Mouse (Mus musculus): Measurements from ENCODE around the gene Adgrd1. TPM values are rescaled to one million over a fixed set of nuclear protein-coding genes. Genes with fewer than 3 reads are reported as not detected.

Gene Adgrd1
- polyA plus RNA-seq, 2 experiments = 0.09 TPM

DNA sequence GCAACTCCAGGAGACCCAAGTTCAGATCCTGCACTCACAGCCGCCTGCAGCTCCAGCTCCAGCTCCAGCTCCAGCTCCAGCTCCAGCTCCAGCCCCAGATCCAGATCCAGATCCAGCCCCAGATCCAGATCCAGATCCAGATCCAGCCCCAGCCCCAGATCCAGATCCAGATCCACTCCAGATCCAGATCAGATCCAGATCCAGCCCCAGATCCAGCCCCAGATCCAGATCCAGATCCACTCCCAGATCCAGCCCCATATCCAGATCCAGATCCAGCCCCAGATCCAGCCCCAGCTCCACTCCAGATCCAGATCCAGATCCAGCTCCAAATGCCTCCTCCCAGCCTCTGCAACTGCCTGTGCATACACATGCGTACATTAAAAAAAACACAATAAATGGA lies 131.6 kb downstream of the Adgrd1 start:
- WGBS (ENCODE audit: insufficient replicate concordance) = 43% methylated on average over 2 of the region's 2 CpGs

DNA sequence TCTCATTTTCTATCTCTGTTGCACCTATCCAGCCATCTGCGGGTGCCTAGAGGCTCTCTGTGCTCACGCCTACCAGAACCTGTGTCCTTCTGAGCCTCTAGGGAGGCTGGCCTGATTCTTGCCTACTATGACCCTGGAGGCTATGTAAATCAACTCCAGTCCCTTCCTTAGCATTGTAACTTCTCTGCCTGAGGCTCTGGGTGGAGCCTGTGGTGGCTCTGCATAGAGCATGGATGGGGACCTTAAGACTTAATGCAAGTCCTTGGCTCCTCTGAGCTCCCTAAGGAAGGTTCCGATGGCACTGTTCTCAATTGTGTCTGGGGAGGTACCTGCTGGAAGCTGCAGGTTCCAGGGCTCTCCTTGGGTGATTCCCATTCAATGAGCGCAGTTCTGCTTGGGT lies 136.8 kb downstream of the Adgrd1 start:
- 76% methylated on average over 4 of the region's 4 CpGs for WGBS (ENCODE audit: insufficient replicate concordance)
- ATAC-seq (ENCODE audit: insufficient read depth) = no peak
- no peak for TF ChIP-seq EP300 (IDR thresholded peaks at IDR 0.05; ENCODE audit: low read depth)
- no peak for TF ChIP-seq CTCF (IDR thresholded peaks at IDR 0.05; ENCODE audit: low read depth)
- H3K9ac ChIP-seq (replicated peaks) = no peak overlapping the region
- H3K4me2 ChIP-seq (ENCODE audit: low read depth) = no peak overlapping the region
- H3K9me3 ChIP-seq (ENCODE audit: control insufficient read depth, low read length) = no peaks in the 10 kb centered on the region
- H3K4me3 ChIP-seq (ENCODE audit: insufficient read depth in 1 of 2, low read depth in 2 of 2, low read length in 2 of 2) = no peak overlapping the region
- no peaks in the 10 kb centered on the region for H3K27me3 ChIP-seq (ENCODE audit: control insufficient read depth, insufficient read depth, low read length)
- no peak for DNase-seq (ENCODE audit: low read depth in 3 of 3, low spot score in 3 of 3)
- H3K36me3 ChIP-seq (replicated peaks; ENCODE audit: control insufficient read depth, insufficient read depth, low read depth) = no peaks in the 10 kb centered on the region
- no peaks in the 10 kb centered on the region for H3K4me1 ChIP-seq (replicated peaks; ENCODE audit: control insufficient read depth in 2 of 2, insufficient read depth in 2 of 2, low read length in 1 of 2)
- no peak overlapping the region for H3K27ac ChIP-seq

More for the DNA sequence above, 131.6 kb downstream of the Adgrd1 start:
- Histone ChIP-seq H3K4me1 (replicated peaks; ENCODE audit: control insufficient read depth in 2 of 2, insufficient read depth in 2 of 2, low read length in 1 of 2) (no peaks in the 10 kb centered on the region), H3K27ac (no peak overlapping the region), H3K9me3 (ENCODE audit: control insufficient read depth, low read length) (no peaks in the 10 kb centered on the region), H3K4me2 (ENCODE audit: low read depth) (no peak overlapping the region), H3K4me3 (ENCODE audit: insufficient read depth in 1 of 2, low read depth in 2 of 2, low read length in 2 of 2) (no peak overlapping the region), H3K36me3 (replicated peaks; ENCODE audit: control insufficient read depth, insufficient read depth, low read depth) (no peaks in the 10 kb centered on the region), H3K9ac (replicated peaks) (no peak overlapping the region), H3K27me3 (ENCODE audit: control insufficient read depth, insufficient read depth, low read length) (no peaks in the 10 kb centered on the region)
- ATAC-seq (ENCODE audit: insufficient read depth) (no peak), DNase-seq (ENCODE audit: low read depth in 3 of 3, low spot score in 3 of 3) (no peak)
- TF ChIP-seq EP300 (IDR thresholded peaks at IDR 0.05; ENCODE audit: low read depth) (no peak), CTCF (IDR thresholded peaks at IDR 0.05; ENCODE audit: low read depth) (no peak)

DNA sequence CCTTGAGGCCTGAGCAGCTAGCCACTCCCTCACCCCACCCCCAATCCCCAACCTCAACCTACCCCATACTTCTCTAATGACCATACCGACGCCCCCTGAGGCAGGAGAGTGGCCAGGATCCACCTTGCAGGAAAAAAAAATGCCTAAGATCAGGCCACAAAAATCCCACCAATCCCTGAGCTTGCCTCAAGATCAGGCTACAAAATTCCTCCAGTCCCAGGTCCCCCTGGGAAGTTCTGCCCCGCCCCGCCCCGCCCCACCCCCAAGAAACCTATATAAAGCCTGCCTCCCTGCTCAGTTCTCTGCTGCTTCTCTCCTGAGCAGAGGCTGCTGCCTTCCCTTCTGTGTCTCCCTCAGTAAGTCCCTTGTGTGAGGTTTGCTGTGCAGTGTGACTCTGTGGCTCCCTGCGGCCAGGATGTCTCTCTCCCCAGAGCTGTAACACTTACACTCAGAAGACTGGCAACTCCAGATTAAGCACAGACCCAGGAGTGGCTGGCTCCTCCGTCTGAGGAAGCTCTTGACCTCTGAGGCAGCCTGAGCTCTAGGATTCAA lies 137.4 kb downstream of the Adgrd1 start:
- Histone ChIP-seq H3K27me3 (ENCODE audit: control insufficient read depth, insufficient read depth, low read length) (no peaks in the 10 kb centered on the region), H3K4me2 (ENCODE audit: low read depth) (no peak overlapping the region), H3K4me3 (ENCODE audit: insufficient read depth in 1 of 2, low read depth in 2 of 2, low read length in 2 of 2) (no peak overlapping the region), H3K27ac (no peak overlapping the region), H3K36me3 (replicated peaks; ENCODE audit: control insufficient read depth, insufficient read depth, low read depth) (no peaks in the 10 kb centered on the region), H3K9ac (replicated peaks) (no peak overlapping the region), H3K9me3 (ENCODE audit: control insufficient read depth, low read length) (no peaks in the 10 kb centered on the region), H3K4me1 (replicated peaks; ENCODE audit: control insufficient read depth in 2 of 2, insufficient read depth in 2 of 2, low read length in 1 of 2) (no peaks in the 10 kb centered on the region)
- DNase-seq (ENCODE audit: low read depth in 3 of 3, low spot score in 3 of 3) = no peak
- WGBS (ENCODE audit: insufficient replicate concordance) = 64% methylated on average over 7 of the region's 7 CpGs
- ATAC-seq (ENCODE audit: insufficient read depth) = no peak
- TF ChIP-seq CTCF (IDR thresholded peaks at IDR 0.05; ENCODE audit: low read depth) (no peak), EP300 (IDR thresholded peaks at IDR 0.05; ENCODE audit: low read depth) (no peak)

DNA sequence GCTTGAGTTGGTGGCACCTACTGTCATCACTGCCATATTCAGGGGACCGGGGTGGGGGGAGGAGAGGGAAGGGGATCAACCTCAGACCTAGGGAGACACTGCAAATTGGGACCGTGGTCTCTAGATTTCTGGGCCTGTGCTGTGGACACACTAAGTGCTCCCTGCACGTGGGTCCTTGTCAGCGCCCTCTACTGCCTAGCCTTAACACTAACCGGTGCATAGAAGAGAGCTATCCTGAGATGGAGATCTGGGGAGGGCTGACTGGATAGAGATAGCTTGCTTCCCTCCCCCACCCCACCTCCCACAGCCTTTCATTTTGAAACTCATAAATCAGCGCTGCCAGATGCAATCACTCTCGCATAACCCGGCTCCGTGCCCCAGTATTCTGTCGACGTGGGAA lies 139.8 kb downstream of the Adgrd1 start:
- 64% methylated on average over 11 of the region's 11 CpGs for WGBS (ENCODE audit: insufficient replicate concordance)
- H3K4me3 ChIP-seq (ENCODE audit: insufficient read depth in 1 of 2, low read depth in 2 of 2, low read length in 2 of 2) = no peak overlapping the region
- DNase-seq (ENCODE audit: low read depth in 3 of 3, low spot score in 3 of 3) (no peak), ATAC-seq (ENCODE audit: insufficient read depth) (no peak)
- no peak overlapping the region for H3K9ac ChIP-seq (replicated peaks)
- H3K27me3 ChIP-seq (ENCODE audit: control insufficient read depth, insufficient read depth, low read length) = no peaks in the 10 kb centered on the region
- no peaks in the 10 kb centered on the region for H3K36me3 ChIP-seq (replicated peaks; ENCODE audit: control insufficient read depth, insufficient read depth, low read depth)
- H3K4me2 ChIP-seq (ENCODE audit: low read depth) = no peak overlapping the region
- no peak overlapping the region for H3K27ac ChIP-seq
- no peaks in the 10 kb centered on the region for H3K9me3 ChIP-seq (ENCODE audit: control insufficient read depth, low read length)
- H3K4me1 ChIP-seq (replicated peaks; ENCODE audit: control insufficient read depth in 2 of 2, insufficient read depth in 2 of 2, low read length in 1 of 2) = no peaks in the 10 kb centered on the region
- TF ChIP-seq CTCF (IDR thresholded peaks at IDR 0.05; ENCODE audit: low read depth) (no peak), EP300 (IDR thresholded peaks at IDR 0.05; ENCODE audit: low read depth) (no peak)

DNA sequence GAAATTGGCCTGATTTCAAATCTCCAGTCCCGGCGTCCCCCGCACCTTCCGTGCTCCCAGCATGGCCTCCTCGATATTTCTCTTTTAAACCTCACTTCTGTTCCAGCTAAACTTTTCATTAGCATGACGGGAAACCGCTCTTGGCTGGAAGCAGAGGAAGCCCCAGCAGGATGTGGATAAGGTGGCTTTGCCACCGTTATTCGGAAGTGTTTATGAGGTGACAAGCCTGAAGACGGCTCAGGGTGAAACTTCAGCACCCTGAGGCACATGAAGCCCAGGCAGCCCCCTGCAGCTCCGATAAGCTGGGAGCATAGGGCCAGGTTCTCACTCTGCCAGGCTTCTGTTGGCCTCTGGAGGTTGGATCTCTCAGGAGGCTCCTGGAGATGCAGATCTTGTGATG lies 145.3 kb downstream of the Adgrd1 start:
- WGBS (ENCODE audit: insufficient replicate concordance) = 38% methylated on average over 11 of the region's 11 CpGs
- no peaks in the 10 kb centered on the region for H3K27me3 ChIP-seq (ENCODE audit: control insufficient read depth, insufficient read depth, low read length)
- DNase-seq (ENCODE audit: low read depth in 3 of 3, low spot score in 3 of 3) = no peak
- H3K36me3 ChIP-seq (replicated peaks; ENCODE audit: control insufficient read depth, insufficient read depth, low read depth) = no peaks in the 10 kb centered on the region
- no peaks in the 10 kb centered on the region for H3K4me1 ChIP-seq (replicated peaks; ENCODE audit: control insufficient read depth in 2 of 2, insufficient read depth in 2 of 2, low read length in 1 of 2)
- ATAC-seq (ENCODE audit: insufficient read depth) = no peak
- H3K4me2 ChIP-seq (ENCODE audit: low read depth) = no peak overlapping the region
- H3K9me3 ChIP-seq (ENCODE audit: control insufficient read depth, low read length) = no peaks in the 10 kb centered on the region
- TF ChIP-seq CTCF (IDR thresholded peaks at IDR 0.05; ENCODE audit: low read depth) (no peak), EP300 (IDR thresholded peaks at IDR 0.05; ENCODE audit: low read depth) (no peak)
- H3K9ac ChIP-seq (replicated peaks) = no peak overlapping the region
- no peak overlapping the region for H3K4me3 ChIP-seq (ENCODE audit: insufficient read depth in 1 of 2, low read depth in 2 of 2, low read length in 2 of 2)
- no peak overlapping the region for H3K27ac ChIP-seq
